Mouse (Mus musculus) cortical plate, adult 2 months (tissue): ENCODE data around the gene Rai1.

Experiments
- CTCF ChIP-seq: fragments of 200-500 bp; IDR thresholded peaks from 2 replicates; pipeline ENCODE4 v1.5.1; 2011; ENCODE audit warnings: mild to moderate bottlenecking, control low read depth, low read length; ENCODE audit not compliant: insufficient read depth; ENCODE audit errors: extremely low read depth
- POLR2A ChIP-seq: fragments of 200-500 bp; IDR thresholded peaks from 2 replicates; pipeline ENCODE4 v1.6.1; 2011; ENCODE audit warnings: mild to moderate bottlenecking, low read length, control low read depth; ENCODE audit not compliant: insufficient read depth; ENCODE audit errors: extremely low read depth

DNA sequence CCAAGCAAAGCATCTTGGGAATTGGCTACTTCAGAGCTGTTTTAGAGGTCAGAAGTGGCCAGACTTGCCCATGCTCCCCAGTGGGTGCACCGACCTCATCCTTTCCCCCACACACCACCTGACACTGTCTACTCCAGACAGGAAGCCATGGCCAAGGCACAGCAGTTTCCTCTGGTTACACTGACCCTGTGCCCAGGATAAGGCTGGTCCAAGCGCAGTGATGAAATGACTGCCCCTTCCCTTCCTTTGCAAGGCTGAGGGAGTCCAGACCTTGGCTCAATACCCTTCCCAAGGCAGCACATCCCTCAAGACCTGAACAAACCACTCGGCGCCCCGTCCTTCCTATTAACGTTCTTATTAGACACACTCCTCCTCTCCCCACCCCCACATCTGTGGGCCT is 33.6 kb upstream of the Rai1 start:
- TF ChIP-seq CTCF (no peak), POLR2A (no peak)
